Mouse (Mus musculus) lung, adult 2 months (tissue): Measurements from ENCODE around the gene BC052040. TPM values are rescaled to one million over a fixed set of nuclear protein-coding genes. Genes with fewer than 3 reads are reported as not detected.

Source experiments
- DNase-seq: peaks from one replicate; pipeline ENCODE4 v3.0.0; 2022
- H3K4me1 ChIP-seq: fragments of 200-500 bp; 2 replicates; pipeline ENCODE4 v1.6.1; 2011; ENCODE audit warnings: low read length; ENCODE audit not compliant: control insufficient read depth, insufficient read depth
- H3K4me3 ChIP-seq: fragments of 200-500 bp; replicated peaks from 2 replicates; pipeline ENCODE3; 2011; ENCODE audit warnings: low read depth, mild to moderate bottlenecking, control low read depth, low read length; ENCODE audit errors: extremely low read depth
- CTCF ChIP-seq: fragments of 200-500 bp; IDR thresholded peaks from 2 replicates; pipeline ENCODE4 v1.5.1; 2011; ENCODE audit warnings: mild to moderate bottlenecking, low read length, control low read depth; ENCODE audit not compliant: insufficient read depth
- POLR2A ChIP-seq: fragments of 200-500 bp; IDR thresholded peaks from 2 replicates; pipeline ENCODE4 v1.6.1; 2011; ENCODE audit warnings: low read depth, mild to moderate bottlenecking, control low read depth, low read length, borderline replicate concordance; ENCODE audit errors: extremely low read depth
- WGBS: fragments of 180-500 bp; shearing (Covaris S2); methylation state at CpG from one replicate; pipeline ENCODE4 v1.1.7; 2018; 5-methylcytosine and 5-hydroxymethylcytosine counted together
- polyA plus RNA-seq: library from polyadenylated mRNA; depleted of rRNA; stranded (reverse); fragments of >200 nt; gene quantifications from 2 replicates; pipeline ENCODE4 v1.2.3, GENCODE M21; 2012

Gene BC052040
- polyA plus RNA-seq, 1 experiment: 1.8 TPM

DNA sequence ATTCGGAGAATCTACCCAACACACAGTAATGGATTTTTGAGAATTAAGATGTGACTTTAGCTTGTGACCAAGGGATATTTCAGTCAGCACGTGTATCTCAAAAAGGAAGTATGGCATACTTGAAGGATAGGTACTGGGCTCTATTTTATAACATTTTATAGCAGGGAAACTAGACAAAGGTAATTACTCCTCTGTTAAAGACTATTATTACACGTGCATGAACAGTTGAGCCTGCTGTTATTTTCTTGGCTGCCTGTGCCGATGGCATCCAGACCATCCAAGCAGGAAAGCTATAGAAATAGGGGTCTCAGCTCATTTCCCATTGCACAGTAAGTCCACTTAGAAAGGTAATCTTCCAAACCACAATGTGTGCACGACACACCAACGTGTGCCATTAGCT, 232.2 kb downstream of the BC052040 start:
- no peak for DNase-seq
- TF ChIP-seq CTCF (no peak), POLR2A (no peak)
- WGBS: 65% methylated on average over 6 of the region's 6 CpGs
- Histone ChIP-seq H3K4me3 (no peak overlapping the region), H3K4me1 (no peaks in the 10 kb centered on the region)

DNA sequence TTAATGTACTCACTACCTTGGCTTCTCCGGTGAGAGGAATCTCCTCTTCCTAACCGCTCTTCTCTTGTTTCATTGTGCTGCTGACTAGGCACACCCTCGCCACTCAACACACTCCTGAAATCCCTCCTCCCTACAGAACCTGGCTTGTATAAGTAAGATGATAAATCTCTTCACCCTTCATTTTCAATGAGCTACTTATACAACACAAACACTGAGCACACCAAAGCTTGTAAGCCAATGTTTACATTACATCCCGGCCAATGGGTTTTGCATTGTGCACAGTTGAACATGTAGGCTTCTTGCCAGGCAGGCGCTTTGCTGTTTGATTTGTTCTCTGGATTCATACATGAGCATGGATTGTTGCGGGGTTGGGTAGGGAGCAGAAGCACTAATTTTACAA, 236.4 kb downstream of the BC052040 start:
- 39% methylated on average over 6 of the region's 6 CpGs for WGBS
- DNase-seq: no peak
- H3K4me3 ChIP-seq: no peak overlapping the region
- no peaks in the 10 kb centered on the region for H3K4me1 ChIP-seq
- TF ChIP-seq POLR2A (no peak), CTCF (no peak)

DNA sequence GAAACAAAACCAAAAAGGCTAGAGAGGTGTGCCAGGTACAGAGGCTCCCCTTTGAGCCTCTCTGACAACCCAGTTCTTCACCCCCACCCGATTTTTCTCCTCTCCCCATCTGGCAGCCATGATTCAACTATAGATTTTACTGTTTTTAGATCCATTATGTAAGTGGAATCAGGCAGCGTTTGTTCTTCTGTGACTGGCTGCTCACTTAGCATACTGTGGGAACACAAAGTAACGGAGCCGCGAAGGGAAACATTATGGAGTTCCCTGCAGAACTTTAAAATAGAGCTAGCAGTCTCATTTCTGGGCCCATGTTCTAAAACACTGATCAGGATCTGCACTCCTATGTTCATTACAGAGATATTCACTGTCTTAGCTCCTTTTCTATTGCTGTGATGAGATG, 240.8 kb downstream of the BC052040 start:
- TF ChIP-seq CTCF (no peak), POLR2A (no peak)
- Histone ChIP-seq H3K4me3 (no peak overlapping the region), H3K4me1 (no peaks in the 10 kb centered on the region)
- no peak for DNase-seq
- 94% methylated on average over 5 of the region's 5 CpGs for WGBS
